Mouse (Mus musculus) embryonic facial prominence, embryonic 11.5 days (tissue): ENCODE measurements around the gene Gper1. TPM values are rescaled to one million over a fixed set of nuclear protein-coding genes. Genes with fewer than 3 reads are reported as not detected.
"Not testable (repeated sequence)": the region's sequence is repeated elsewhere in the genome, so short reads cannot be mapped to it uniquely, and the experiment has no call there.

Experiments used
- ATAC-seq: fragments of 200-750 bp; cut with Nextera tagmentation; replicated peaks from 2 replicates; pipeline ENCODE4 v1.8.0; 2017; ENCODE audit warnings: low read depth; ENCODE audit not compliant: insufficient number of reproducible peaks, low FRiP score, low TSS enrichment
- DNase-seq: peaks from one replicate; pipeline ENCODE4 v3.0.0-alpha.2; 2015; ENCODE audit warnings: low spot score
- H3K27ac ChIP-seq: fragments of 300-500 bp; sonication (generic); replicated peaks from 2 replicates; pipeline ENCODE4 v1.5.1; 2014; ENCODE audit warnings: mild to moderate bottlenecking, low read depth, low read length, control low read depth
- H3K27me3 ChIP-seq: fragments of 300-500 bp; sonication (generic); 2 replicates; pipeline ENCODE4 v1.6.1; 2014; ENCODE audit warnings: mild to moderate bottlenecking, low read length, moderate library complexity, mixed read lengths; ENCODE audit not compliant: control insufficient read depth, insufficient read depth
- H3K36me3 ChIP-seq: fragments of 300-500 bp; sonication (generic); replicated peaks from 2 replicates; pipeline ENCODE4 v1.6.1; 2014; ENCODE audit warnings: low read depth, mild to moderate bottlenecking, low read length, moderate library complexity, mixed read lengths; ENCODE audit not compliant: control insufficient read depth, insufficient read depth
- H3K4me1 ChIP-seq: fragments of 300-500 bp; sonication (generic); 2 replicates; pipeline ENCODE4 v1.6.1; 2014; ENCODE audit warnings: low read length, mixed read lengths; ENCODE audit not compliant: control insufficient read depth, insufficient read depth
- H3K4me2 ChIP-seq: fragments of 300-500 bp; sonication (generic); 2 replicates; pipeline ENCODE4 v1.6.1; 2014; ENCODE audit warnings: low read depth, mild to moderate bottlenecking, control low read depth, low read length, moderate library complexity
- H3K4me3 ChIP-seq: fragments of 300-500 bp; sonication (generic); 2 replicates; pipeline ENCODE4 v1.5.1; 2014; ENCODE audit warnings: low read depth, low read length, control low read depth
- H3K9ac ChIP-seq: fragments of 300-500 bp; sonication (generic); replicated peaks from 2 replicates; pipeline ENCODE4 v1.6.1; 2014; ENCODE audit warnings: mild to moderate bottlenecking, control low read depth, low read length
- H3K9me3 ChIP-seq: fragments of 300-500 bp; sonication (generic); replicated peaks from 2 replicates; pipeline ENCODE4 v1.6.1; 2016; ENCODE audit warnings: mild to moderate bottlenecking, low read length, inconsistent platforms, mixed read lengths; ENCODE audit not compliant: control insufficient read depth
- WGBS: fragments of 180-500 bp; shearing (Covaris S2); extraction: QIAGEN DNeasy Blood & Tissue Kit; methylation state at CpG from one replicate; pipeline ENCODE4 v1.1.7; 2014; 5-methylcytosine and 5-hydroxymethylcytosine counted together
- polyA plus RNA-seq: library from polyadenylated mRNA; unstranded; fragments of >200 nt; fragmentation: Nextera tagmentation; extraction: Ambion mirVana; gene quantifications from 2 replicates; pipeline ENCODE4 v1.2.1, GENCODE M21; 2014

Gene Gper1
- polyA plus RNA-seq, 1 experiment from 2014 or later, result 0.42 TPM

GRCm38 (mm10) chr5:139388195-139388570 is 34.8 kb upstream of the Gper1 start:
- Histone ChIP-seq H3K4me1 (peaks cover 2% of the 10 kb centered on the region; the same call in 1 of the 2 replicates), H3K9me3 (no peaks in the 10 kb centered on the region), H3K27ac (0 out of 2 replicates have a peak overlapping the region, but pooled peaks have one; percentile 3), H3K9ac (no peak overlapping the region), H3K36me3 (no peaks in the 10 kb centered on the region), H3K4me3 (no peak overlapping the region), H3K4me2 (no peak overlapping the region), H3K27me3 (no peaks in the 10 kb centered on the region)
- DNase-seq, result no peak
- ATAC-seq, result no peak
- 76% methylated on average over 4 of the region's 4 CpGs for WGBS

DNA sequence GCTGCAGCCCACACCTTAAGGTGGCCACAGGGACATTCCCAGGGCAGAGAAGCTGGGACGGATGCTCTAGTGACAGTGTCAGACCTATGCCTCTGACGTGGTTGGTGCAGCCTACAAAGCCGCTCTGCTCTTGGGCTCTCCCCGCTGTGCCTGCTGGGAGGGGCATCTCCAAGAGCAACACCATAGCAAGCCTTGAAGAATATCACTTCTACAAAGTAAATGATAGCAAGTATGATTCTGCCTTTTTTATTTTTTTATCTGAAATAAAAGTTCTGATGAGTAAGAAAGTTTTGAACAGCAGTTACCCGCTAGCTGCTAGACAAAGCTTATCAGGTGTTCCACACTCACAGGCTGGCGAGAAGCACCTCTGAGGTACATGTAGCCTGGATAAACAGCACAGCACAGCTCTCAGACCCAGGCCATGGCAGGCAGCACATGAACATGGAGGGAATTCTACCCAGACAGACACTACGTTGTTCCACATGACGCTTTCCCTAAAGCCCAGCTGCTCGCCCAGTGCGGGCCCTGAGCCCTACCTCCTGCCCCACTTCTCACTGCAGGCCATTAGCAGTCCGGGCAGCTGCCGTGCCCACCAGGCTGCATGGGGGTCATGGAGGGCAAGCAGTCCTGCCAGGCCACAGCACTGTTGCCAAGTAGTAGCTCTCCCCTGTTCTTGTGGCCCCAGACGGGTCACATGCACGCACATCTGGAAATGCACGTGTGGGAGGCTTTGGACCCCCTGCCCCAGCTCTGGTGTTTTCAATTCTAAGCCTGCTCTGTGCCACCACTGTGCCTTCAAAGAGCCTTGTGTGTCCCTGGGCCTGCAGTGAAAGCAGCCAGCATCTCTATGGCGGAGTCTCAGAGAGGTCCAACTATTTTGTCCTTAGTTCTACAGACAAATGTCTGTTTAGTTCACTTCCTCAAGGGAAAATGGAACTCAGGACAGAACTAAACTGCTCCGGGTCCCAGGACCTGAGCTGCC is 34.0 kb upstream of the Gper1 start:
- H3K27ac ChIP-seq, result peak overlapping the region; percentile 31; the same call in 1 of the 2 replicates
- H3K9ac ChIP-seq, result no peak overlapping the region; the same call in none of the 2 replicates
- H3K4me3 ChIP-seq, result no peak overlapping the region
- ATAC-seq (peak; percentile 24; the same call in 1 of the 2 replicates), DNase-seq (no peak)
- no peaks in the 10 kb centered on the region for H3K36me3 ChIP-seq
- peaks cover 2% of the 10 kb centered on the region; the same call in 1 of the 2 replicates for H3K4me1 ChIP-seq
- no peaks in the 10 kb centered on the region for H3K27me3 ChIP-seq
- no peaks in the 10 kb centered on the region for H3K9me3 ChIP-seq
- WGBS, result 67% methylated on average over 17 of the region's 17 CpGs
- no peak overlapping the region for H3K4me2 ChIP-seq

- WGBS, result 18% methylated on average over 6 of the region's 6 CpGs
- Histone ChIP-seq H3K4me3 (no peak overlapping the region), H3K36me3 (no peaks in the 10 kb centered on the region), H3K4me1 (peaks cover 2% of the 10 kb centered on the region; the same call in 1 of the 2 replicates), H3K27ac (no peak overlapping the region), H3K27me3 (no peaks in the 10 kb centered on the region), H3K4me2 (no peak overlapping the region), H3K9ac (no peak overlapping the region; the same call in none of the 2 replicates), H3K9me3 (no peaks in the 10 kb centered on the region)
- DNase-seq (peak; percentile 26), ATAC-seq (no peak)
These were observed 33.3 kb upstream of the Gper1 start for GRCm38 (mm10) chr5:139389676-139390061.

GRCm38 (mm10) chr5:139390324-139391119 is 32.4 kb upstream of the Gper1 start:
- ATAC-seq, H3K9ac ChIP-seq, DNase-seq, H3K4me2 ChIP-seq, H3K27ac ChIP-seq, H3K27me3 ChIP-seq, H3K9me3 ChIP-seq, H3K4me3 ChIP-seq, H3K36me3 ChIP-seq, H3K4me1 ChIP-seq: not testable (repeated sequence)
- 76% methylated on average over 5 of the region's 5 CpGs for WGBS

- Histone ChIP-seq H3K4me1 (peaks cover 2% of the 10 kb centered on the region; the same call in 1 of the 2 replicates), H3K4me2 (no peak overlapping the region; the same call in 1 of the 2 replicates), H3K4me3 (no peak overlapping the region), H3K9me3 (no peaks in the 10 kb centered on the region), H3K36me3 (no peaks in the 10 kb centered on the region), H3K27me3 (no peaks in the 10 kb centered on the region), H3K9ac (peak overlapping the region; percentile 22; the same call in 1 of the 2 replicates), H3K27ac (no peak overlapping the region)
- WGBS, result 81% methylated on average over 11 of the region's 11 CpGs
- ATAC-seq (no peak), DNase-seq (no peak)
These were observed 31.5 kb upstream of the Gper1 start for GRCm38 (mm10) chr5:139391309-139391990.

DNA sequence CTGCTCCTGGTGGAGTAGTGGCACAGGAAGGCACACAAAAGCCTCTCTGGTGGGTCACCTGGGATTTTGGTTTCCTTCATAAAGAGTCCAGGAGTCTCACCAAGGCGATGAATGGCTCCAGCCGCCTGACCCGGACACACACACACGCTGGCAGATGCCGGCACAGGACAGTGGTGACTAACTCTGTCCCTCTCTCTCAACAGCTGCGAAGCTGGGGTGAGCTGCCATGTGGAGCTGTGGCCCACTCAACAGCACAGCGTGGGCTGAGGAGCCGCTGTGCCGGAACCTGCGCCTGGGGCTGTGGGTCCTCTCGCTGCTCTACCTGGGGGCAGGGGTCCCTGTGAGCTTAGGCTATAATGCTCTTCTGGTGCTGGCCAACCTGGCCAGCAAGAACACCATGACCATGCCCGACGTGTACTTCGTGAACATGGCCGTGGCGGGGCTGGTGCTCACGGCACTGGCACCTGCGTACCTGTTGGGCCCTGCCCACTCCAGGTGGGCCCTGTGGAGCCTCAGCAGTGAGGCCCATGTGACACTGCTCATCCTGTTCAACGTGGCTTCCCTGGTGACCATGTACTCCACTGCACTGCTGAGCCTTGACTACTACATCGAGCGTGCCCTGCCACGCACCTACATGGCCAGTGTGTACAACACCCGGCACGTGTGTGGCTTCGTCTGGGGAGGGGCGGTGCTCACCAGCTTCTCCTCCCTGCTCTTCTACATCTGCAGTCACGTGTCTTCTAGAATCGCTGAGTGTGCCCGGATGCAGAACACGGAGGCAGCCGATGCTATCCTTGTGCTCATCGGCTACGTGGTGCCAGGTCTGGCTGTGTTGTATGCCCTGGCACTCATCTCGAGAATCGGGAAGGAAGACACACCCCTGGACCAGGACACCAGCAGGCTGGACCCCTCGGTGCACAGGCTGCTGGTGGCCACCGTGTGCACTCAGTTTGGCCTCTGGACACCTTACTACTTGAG is 30.4 kb upstream of the Gper1 start:
- 92% methylated on average over 37 of the region's 37 CpGs for WGBS
- no peaks in the 10 kb centered on the region for H3K27me3 ChIP-seq
- no peak overlapping the region for H3K27ac ChIP-seq
- H3K4me2 ChIP-seq, result no peak overlapping the region
- no peak overlapping the region for H3K4me3 ChIP-seq
- no peak for DNase-seq
- no peak overlapping the region for H3K9ac ChIP-seq
- H3K9me3 ChIP-seq, result no peaks in the 10 kb centered on the region
- H3K36me3 ChIP-seq, result no peaks in the 10 kb centered on the region
- ATAC-seq, result no peak
- peaks cover 2% of the 10 kb centered on the region; the same call in 1 of the 2 replicates for H3K4me1 ChIP-seq

GRCm38 (mm10) chr5:139393197-139393588 is 29.8 kb upstream of the Gper1 start:
- Histone ChIP-seq H3K4me1 (peaks cover 2% of the 10 kb centered on the region; the same call in 1 of the 2 replicates), H3K36me3 (no peaks in the 10 kb centered on the region), H3K27me3 (no peaks in the 10 kb centered on the region), H3K9ac (no peak overlapping the region), H3K4me2 (no peak overlapping the region), H3K9me3 (no peaks in the 10 kb centered on the region), H3K4me3 (no peak overlapping the region), H3K27ac (no peak overlapping the region)
- WGBS, result 88% methylated on average over 16 of the region's 16 CpGs
- no peak for DNase-seq
- ATAC-seq, result no peak
